Mouse (Mus musculus) left cerebral cortex, postnatal 4 days (tissue): ENCODE measurements at regions not wholly inside any gene's neighbourhood (a gene's known extent, or its start where the extent isn't known, plus 50 kb on each side); places are given as distances from the start of the nearest gene placed in this dataset.

Experiments used
- DNase-seq: peaks from one replicate; pipeline ENCODE4 v3.0.0-alpha.2; 2022
- intact Hi-C: fragments of 180-260 bp; cut with DNase I; formaldehyde crosslinking; loops from one replicate; pipeline ENCODE4 v1.15.1; 2025

- intact Hi-C loops: no loop called here
- no peak for DNase-seq
Observed at GRCm38 (mm10) chr5:12922889-12923288, 202.3 kb upstream of the Sema3a start.

GRCm38 (mm10) chr5:12925466-12925865, 199.7 kb upstream of the Sema3a start:
- no peak for DNase-seq

DNA sequence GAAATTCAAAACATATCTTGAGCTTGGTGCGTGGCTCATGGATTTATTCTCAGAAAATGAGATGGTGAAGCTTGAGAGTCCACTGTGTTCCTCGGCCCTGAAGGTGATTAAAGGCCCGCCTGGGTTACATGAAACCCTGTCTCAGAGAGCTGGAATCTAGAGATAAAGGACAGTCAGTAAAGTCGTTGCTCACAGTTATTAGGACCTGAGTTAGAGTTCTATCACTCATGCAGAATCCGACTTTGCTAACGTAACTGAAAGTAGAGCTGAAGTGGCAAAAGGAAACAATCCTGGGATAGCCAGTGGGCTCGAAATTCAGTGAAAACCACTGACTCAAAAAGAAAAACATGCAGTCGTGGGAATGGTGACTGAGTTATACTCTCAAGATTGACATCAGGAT, 198.9 kb upstream of the Sema3a start:
- DNase-seq: no peak
- intact Hi-C loops: no loop called here

More at GRCm38 (mm10) chr5:12925466-12925865, 199.7 kb upstream of the Sema3a start:
- intact Hi-C loops: no loop called here

DNA sequence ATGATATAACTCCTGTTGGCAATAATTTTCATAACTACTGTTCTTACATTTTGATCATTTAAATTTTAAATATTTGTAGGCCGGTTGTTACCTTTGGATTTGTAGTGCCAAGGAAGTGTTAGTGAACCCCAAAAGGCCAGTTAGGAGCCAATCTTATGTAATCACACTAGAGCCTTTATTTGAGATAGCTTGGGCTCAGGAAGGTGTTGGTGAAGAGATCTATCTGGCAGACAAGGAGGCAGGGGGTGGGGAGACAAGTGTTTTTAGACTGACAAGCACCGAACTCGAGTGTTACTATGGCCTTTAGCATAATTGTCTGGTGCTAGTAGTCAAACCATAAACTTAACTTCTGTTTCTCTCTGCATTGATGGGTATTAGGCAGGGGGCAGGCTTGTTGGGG, 198.0 kb upstream of the Sema3a start:
- intact Hi-C loops: no loop called here
- no peak for DNase-seq

- intact Hi-C loops: no loop called here
- DNase-seq: no peak
Observed at GRCm38 (mm10) chr5:12937052-12937451, 188.2 kb upstream of the Sema3a start.

DNA sequence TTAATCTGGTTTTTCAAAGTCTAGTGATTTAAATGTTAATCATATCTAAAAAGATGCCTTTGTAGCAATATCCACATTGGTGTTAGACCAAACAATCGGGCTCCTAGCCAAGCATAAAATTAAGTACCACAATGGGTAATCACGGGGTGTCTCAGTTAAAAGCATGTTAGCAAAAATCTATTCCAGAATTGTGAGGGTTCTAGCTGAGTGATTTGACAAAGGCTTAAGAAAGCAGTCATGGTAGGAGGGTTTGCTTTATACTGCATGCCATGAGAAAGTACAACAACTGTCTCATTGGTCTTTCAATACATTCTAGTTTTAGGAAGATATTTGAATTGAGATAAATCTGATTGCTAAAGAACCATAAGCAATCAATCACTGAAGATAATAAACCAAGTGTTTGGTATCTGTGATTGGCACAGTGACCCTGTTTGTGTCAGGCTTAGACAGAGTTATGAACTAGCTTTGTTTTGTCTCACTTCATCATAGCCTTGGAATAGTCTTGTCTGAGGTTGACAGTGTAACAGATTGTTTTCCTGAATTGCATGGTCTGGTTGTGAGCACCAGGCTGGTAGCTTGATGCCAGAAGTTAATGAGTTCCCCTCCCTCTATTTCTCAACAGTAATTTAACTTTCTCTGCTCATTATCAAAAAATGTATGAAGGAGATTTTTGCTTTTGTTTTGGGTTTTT, 186.9 kb upstream of the Sema3a start:
- intact Hi-C loops: no loop called here
- DNase-seq: no peak

GRCm38 (mm10) chr5:12944554-12944953, 180.7 kb upstream of the Sema3a start:
- intact Hi-C loops: no loop called here

GRCm38 (mm10) chr5:12948472-12948871, 176.7 kb upstream of the Sema3a start:
- DNase-seq: no peak
- intact Hi-C loops: no loop called here

More at GRCm38 (mm10) chr5:12944554-12944953, 180.7 kb upstream of the Sema3a start:
- DNase-seq: no peak

GRCm38 (mm10) chr5:12970987-12971386, 154.2 kb upstream of the Sema3a start:
- DNase-seq: no peak
- intact Hi-C loops: no loop called here

GRCm38 (mm10) chr5:12973701-12974100, 151.5 kb upstream of the Sema3a start:
- intact Hi-C loops: no loop called here

GRCm38 (mm10) chr5:12976015-12976742, 149.0 kb upstream of the Sema3a start:
- intact Hi-C loops: no loop called here
- DNase-seq: no peak

More at GRCm38 (mm10) chr5:12973701-12974100, 151.5 kb upstream of the Sema3a start:
- no peak for DNase-seq

- DNase-seq: no peak
- intact Hi-C loops: no loop called here
Observed at GRCm38 (mm10) chr5:12977875-12978274, 147.3 kb upstream of the Sema3a start.

DNA sequence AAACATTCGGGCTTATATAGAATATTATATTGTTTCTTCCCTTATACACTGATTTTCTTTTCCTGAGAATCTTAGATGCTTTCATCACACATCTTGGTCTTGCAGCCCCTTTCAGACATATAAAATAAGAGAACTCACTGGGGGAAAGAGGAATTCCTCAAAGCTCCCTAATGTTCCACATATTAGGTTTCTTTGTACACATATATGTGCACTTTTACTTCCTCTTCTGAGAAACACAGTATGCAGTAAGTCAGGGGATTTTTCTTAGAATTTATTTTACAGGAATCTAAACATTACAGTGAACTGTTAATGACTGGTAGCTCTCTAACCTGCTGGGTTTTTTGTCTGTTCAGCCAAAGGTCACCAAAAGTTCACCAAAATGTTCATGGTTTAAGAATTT, 131.4 kb upstream of the Sema3a start:
- intact Hi-C loops: no loop called here
- no peak for DNase-seq

DNA sequence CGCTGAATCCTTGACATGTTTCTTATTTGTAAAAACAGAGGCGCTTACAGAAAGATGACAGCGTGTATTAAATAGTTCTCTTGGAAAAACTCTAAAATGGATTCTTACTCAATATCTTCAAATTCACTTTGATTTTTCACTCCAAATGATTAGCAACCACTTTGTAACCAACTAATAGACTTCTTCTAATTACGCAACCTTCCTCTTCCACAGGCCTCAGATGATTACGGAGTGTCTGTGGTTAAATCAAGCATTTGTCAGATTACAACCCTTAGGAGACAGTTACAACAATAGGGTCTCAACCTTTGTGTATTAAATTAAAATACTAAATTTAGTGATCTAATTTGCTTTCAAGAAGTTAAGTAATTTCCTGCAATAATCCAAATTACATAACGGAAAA, 127.8 kb upstream of the Sema3a start:
- intact Hi-C loops: no loop called here
- DNase-seq: no peak

GRCm38 (mm10) chr5:13007132-13007531, 118.1 kb upstream of the Sema3a start:
- intact Hi-C loops: no loop called here
- peak; percentile 2 for DNase-seq

GRCm38 (mm10) chr5:13022270-13022669, 102.9 kb upstream of the Sema3a start:
- intact Hi-C loops: no loop called here
- no peak for DNase-seq

- intact Hi-C loops: no loop called here
- no peak for DNase-seq
Observed at GRCm38 (mm10) chr5:13033332-13033731, 91.9 kb upstream of the Sema3a start.

DNA sequence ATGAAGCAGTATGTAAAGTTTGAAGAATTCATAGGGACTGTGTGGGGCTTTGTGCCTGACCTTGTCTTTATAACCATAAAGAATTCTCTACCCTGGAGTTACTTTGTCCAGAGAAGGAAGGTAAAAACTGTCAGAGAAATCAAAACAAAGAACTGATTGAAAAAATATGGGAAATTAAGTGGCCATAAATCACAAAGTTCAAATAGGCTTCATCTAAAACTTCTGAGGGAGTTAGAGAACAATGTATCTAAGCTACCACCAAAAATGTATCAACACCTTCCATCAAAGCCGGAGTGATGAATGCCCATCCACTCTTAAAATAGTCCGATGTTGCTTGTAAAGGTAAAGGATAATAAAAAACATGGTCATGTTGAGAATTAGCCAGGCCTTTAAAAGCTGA, 89.1 kb upstream of the Sema3a start:
- intact Hi-C loops: no loop called here
- DNase-seq: no peak

GRCm38 (mm10) chr5:13058883-13059423, 66.3 kb upstream of the Sema3a start:
- intact Hi-C loops: no loop called here
- no peak for DNase-seq

DNA sequence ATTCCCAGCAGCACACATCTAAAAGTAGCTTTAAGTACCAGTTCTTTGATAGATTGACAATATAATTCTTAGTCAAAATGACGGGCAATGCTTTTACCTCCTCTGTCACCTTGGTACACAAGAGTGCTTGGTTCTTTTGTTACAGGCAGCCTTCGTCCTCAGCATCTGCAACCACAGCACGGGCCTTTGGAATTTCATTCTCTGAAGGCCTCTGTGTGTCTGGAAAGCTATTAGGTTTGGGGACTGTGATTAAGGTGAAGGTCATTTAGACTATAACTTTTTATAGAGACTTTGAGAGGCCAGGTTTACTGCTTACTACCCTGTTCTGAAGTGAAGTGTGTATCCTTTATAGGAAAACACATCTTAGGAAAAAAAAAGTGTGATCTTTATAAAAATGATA, 58.3 kb upstream of the Sema3a start:
- intact Hi-C loops: no loop called here
- DNase-seq: no peak
